Mouse (Mus musculus) limb, embryonic 14.5 days (tissue): ENCODE results near the gene Kif12. TPM values are rescaled to one million over a fixed set of nuclear protein-coding genes. Genes with fewer than 3 reads are reported as not detected.

Experiments
- ATAC-seq: fragments of 200-750 bp; cut with Nextera tagmentation; 2 replicates; pipeline ENCODE4 v1.8.0; 2017; ENCODE audit warnings: low read depth, moderate number of reproducible peaks, moderate TSS enrichment; ENCODE audit not compliant: low FRiP score
- DNase-seq: peaks from one replicate; pipeline ENCODE4 v3.0.0-alpha.2; 2015; ENCODE audit warnings: low spot score
- H3K27ac ChIP-seq: fragments of 300-500 bp; sonication (generic); replicated peaks from 2 replicates; pipeline ENCODE4 v1.5.1; 2014; ENCODE audit warnings: low read depth, mild to moderate bottlenecking, low read length, moderate library complexity, mixed read lengths
- H3K27me3 ChIP-seq: fragments of 300-500 bp; sonication (generic); 2 replicates; pipeline ENCODE4 v1.6.1; 2014; ENCODE audit warnings: low read length, mixed read lengths; ENCODE audit not compliant: control insufficient read depth, insufficient read depth
- H3K36me3 ChIP-seq: fragments of 300-500 bp; sonication (generic); 2 replicates; pipeline ENCODE4 v1.6.1; 2014; ENCODE audit warnings: mild to moderate bottlenecking, low read length, moderate library complexity, mixed read lengths; ENCODE audit not compliant: control insufficient read depth, insufficient read depth
- H3K4me1 ChIP-seq: fragments of 300-500 bp; sonication (generic); 2 replicates; pipeline ENCODE4 v1.6.1; 2014; ENCODE audit warnings: antibody characterized with exemption, low read length, mixed read lengths; ENCODE audit not compliant: control insufficient read depth, insufficient read depth
- H3K4me2 ChIP-seq: fragments of 300-500 bp; sonication (generic); replicated peaks from 2 replicates; pipeline ENCODE4 v1.6.1; 2014; ENCODE audit warnings: low read depth, mild to moderate bottlenecking, low read length, moderate library complexity; ENCODE audit not compliant: severe bottlenecking
- H3K4me3 ChIP-seq: fragments of 300-500 bp; sonication (generic); replicated peaks from 2 replicates; pipeline ENCODE4 v1.5.1; 2014; ENCODE audit warnings: low read length
- H3K9ac ChIP-seq: fragments of 300-500 bp; sonication (generic); 2 replicates; pipeline ENCODE4 v1.6.1; 2014; ENCODE audit warnings: mild to moderate bottlenecking, low read depth, low read length, moderate library complexity; ENCODE audit not compliant: severe bottlenecking
- H3K9me3 ChIP-seq: fragments of 300-500 bp; sonication (generic); 2 replicates; pipeline ENCODE4 v1.6.1; 2016; ENCODE audit warnings: low read length; ENCODE audit not compliant: control insufficient read depth
- POLR2A ChIP-seq: fragments of 200-500 bp; IDR thresholded peaks from 2 replicates; pipeline ENCODE4 v1.8.0; 2012; ENCODE audit warnings: inconsistent platforms, mild to moderate bottlenecking, moderate library complexity, borderline replicate concordance; ENCODE audit not compliant: insufficient read depth, insufficient read length; ENCODE audit errors: extremely low read depth
- WGBS: fragments of 180-500 bp; shearing (Covaris S2); extraction: QIAGEN DNeasy Blood & Tissue Kit; methylation state at CpG from one replicate; pipeline ENCODE4 v1.1.7; 2014; 5-methylcytosine and 5-hydroxymethylcytosine counted together
- polyA plus RNA-seq, 2 experiments: library from polyadenylated mRNA; depleted of rRNA in 1 of 2; stranded (reverse) in 1 of 2; unstranded in 1 of 2; fragments of >200 nt; fragmentation: Nextera tagmentation in 1 of 2; extraction: Ambion mirVana in 1 of 2; gene quantifications; 2 replicates each; pipeline versions ENCODE4 v1.2.1 to v1.2.3; 2012 to 2014

Gene Kif12
- polyA plus RNA-seq, 2 experiments, result 0.14 to 1.3 TPM

DNA sequence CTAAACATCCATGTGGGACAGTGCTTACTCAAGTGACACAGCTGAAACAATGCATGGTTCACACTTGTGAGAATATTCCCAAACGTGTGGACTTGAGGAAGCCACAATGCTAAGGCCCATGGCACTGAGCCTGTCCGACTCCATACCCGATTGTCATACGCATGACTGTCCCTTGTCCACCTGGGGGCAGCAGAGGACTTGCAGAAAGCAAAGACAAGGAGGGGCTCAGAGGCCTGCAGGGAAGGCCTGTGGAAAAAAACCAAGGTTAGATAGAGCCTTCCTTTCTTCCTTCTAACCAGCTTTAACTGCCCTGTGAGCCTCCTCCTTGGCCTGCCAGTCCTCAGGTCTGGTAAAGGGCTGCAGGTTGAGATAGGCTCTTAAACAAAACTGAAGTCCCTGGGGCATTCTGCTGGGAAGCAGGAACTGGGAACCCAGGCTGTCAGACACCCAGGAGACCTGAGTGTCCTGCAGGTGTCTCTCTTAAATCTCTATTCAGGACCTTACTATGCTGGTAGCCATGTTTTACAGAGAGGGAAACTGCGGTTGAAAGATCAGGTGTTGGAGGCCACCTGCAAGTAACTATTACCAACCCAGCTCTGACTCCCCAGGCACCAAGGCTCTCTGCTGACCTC lies 12.9 kb downstream of the Kif12 start:
- Histone ChIP-seq H3K4me3 (no peak overlapping the region), H3K4me1 (peaks cover 7% of the 10 kb centered on the region), H3K27me3 (no peaks in the 10 kb centered on the region), H3K4me2 (no peak overlapping the region), H3K36me3 (no peaks in the 10 kb centered on the region), H3K9me3 (no peaks in the 10 kb centered on the region), H3K27ac (no peak overlapping the region), H3K9ac (no peak overlapping the region)
- DNase-seq (peak; percentile 83), ATAC-seq (peak; percentile 87)
- TF ChIP-seq POLR2A, result no peak
- WGBS, result 16% methylated on average over 5 of the region's 5 CpGs

DNA sequence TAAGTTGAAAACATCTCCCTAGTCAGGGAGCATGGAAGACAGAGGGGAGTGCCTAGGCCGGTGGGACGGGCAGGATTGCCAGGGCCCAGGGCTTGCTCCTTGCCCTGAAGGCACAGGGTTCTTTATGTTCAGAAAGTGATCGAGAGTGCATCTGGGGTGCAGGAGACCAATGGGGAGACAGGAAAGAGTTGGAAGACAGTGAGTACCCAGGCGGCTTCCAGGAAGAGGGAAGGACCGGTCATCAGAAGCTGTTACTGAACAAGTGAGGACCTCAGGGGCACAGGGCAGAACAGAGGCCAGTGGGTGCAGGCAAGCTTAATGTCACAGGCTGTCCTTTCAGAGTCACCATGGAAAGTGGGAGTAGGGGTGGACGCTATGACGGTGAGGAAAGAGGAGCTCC lies 13.7 kb downstream of the Kif12 start:
- Histone ChIP-seq H3K4me1 (peaks cover 7% of the 10 kb centered on the region), H3K9me3 (no peaks in the 10 kb centered on the region), H3K27me3 (no peaks in the 10 kb centered on the region), H3K27ac (no peak overlapping the region), H3K4me3 (no peak overlapping the region), H3K36me3 (no peaks in the 10 kb centered on the region), H3K9ac (no peak overlapping the region), H3K4me2 (no peak overlapping the region)
- DNase-seq, result no peak
- TF ChIP-seq POLR2A, result no peak
- WGBS, result 87% methylated on average over 7 of the region's 7 CpGs
- no peak for ATAC-seq

DNA sequence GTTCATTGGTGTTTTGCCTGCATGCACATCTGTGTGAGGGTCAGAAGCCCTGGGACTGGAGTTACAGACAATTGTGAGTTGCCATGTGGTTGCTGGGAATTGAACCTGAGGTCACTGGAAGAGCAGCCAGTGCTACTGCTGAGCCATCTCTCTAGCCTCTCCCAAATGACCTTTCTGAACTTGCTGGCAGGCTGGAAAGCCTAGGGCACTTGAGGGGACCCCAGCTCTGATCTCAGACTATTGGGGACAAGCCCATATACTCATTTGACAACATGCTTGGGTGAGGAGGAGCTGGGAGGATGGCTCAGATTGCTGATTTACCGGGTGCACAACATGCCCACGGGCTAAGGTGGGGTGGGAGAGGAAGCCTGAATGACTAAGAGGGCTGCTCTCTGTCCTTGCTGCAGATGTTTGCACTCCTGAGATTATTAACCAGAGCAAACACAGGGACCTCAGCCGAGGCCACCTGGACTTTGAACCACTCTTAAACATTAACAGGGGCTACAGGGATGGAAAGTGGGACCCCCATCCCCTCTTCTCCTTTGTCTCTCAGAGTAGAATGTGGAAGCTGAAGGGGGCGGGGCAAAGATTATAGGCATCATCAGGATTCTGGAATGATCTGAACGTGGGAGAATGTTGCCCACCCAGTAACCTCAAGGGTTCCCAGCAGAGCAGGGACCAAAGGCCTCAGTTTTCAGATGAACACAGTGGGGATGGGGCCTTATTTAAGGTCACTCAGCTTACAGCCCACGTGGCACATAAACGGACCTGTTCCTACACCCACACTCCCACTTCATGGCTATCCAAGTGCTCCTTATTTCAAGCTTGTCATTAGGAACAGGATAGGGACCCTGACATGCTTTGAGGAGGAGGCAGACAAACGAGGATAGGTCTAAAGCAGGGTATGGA lies 15.0 kb downstream of the Kif12 start:
- H3K4me1 ChIP-seq, result peaks cover 7% of the 10 kb centered on the region
- no peak overlapping the region for H3K4me3 ChIP-seq
- H3K9ac ChIP-seq, result no peak overlapping the region
- no peaks in the 10 kb centered on the region for H3K27me3 ChIP-seq
- H3K9me3 ChIP-seq, result no peaks in the 10 kb centered on the region
- DNase-seq (no peak), ATAC-seq (no peak)
- TF ChIP-seq POLR2A, result no peak
- H3K27ac ChIP-seq, result no peak overlapping the region
- no peak overlapping the region for H3K4me2 ChIP-seq
- no peaks in the 10 kb centered on the region for H3K36me3 ChIP-seq
- 67% methylated on average over 8 of the region's 8 CpGs for WGBS

DNA sequence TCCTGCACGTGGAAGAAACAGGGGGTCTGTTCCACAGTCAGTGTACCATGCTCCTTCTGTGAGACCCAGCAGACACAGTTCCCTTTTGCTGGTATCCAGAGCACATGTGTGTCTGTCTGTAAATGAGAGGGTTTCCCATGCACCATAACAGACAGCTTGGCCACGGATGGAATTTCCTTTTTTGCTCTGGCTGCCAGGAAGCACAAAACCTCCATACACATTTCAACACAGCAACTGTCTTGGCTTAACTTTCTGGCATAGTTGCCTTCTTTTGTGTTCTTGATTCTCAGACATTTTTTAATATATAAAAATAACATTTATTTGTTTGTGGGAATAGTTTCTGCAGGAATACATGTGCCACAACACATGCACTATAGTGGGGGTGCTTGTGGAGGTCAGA lies 16.3 kb downstream of the Kif12 start:
- no peak for DNase-seq
- Histone ChIP-seq H3K9me3 (no peaks in the 10 kb centered on the region), H3K27me3 (no peaks in the 10 kb centered on the region), H3K27ac (no peak overlapping the region), H3K36me3 (no peaks in the 10 kb centered on the region), H3K4me2 (no peak overlapping the region), H3K4me3 (no peak overlapping the region), H3K4me1 (peaks cover 7% of the 10 kb centered on the region), H3K9ac (no peak overlapping the region)
- WGBS, result 38% methylated on average over 2 of the region's 2 CpGs
- ATAC-seq, result no peak
- TF ChIP-seq POLR2A, result no peak

DNA sequence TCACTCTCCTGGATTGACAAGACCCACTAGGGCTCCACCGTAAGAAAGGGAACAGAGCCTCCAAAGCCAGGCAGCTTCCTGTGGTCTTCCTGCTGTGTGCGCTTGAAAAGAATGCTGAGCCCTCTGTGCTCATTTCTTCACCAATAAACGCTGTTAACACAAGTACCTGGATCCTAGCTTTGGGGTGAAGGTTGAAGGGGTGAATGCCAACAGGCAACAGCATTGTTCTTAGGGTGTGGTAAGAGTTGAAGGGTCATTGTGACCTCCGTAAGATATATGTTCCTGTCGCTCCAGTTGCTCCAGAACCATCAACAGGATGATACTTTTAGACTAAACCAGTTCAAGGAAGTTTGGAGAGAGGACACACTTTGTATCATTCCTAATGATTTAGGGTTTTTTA lies 17.2 kb downstream of the Kif12 start, which contains the start of gene Ambp:
Gene Ambp (minus strand): TSS at position 101 of the 400 bp plus-strand sequence.
- Histone ChIP-seq H3K9me3 (no peaks in the 10 kb centered on the region), H3K4me2 (no peak within 1 kb of the TSS), H3K36me3 (no peaks in the 10 kb centered on the region), H3K9ac (no peak within 1 kb of the TSS), H3K27me3 (no peaks in the 10 kb centered on the region), H3K27ac (no peak within 1 kb of the TSS), H3K4me3 (no peak within 1 kb of the TSS), H3K4me1 (peaks cover 7% of the 10 kb centered on the region)
- 61% methylated on average over 5 of the region's 5 CpGs for WGBS
- ATAC-seq, result no peak
- no peak for DNase-seq
- TF ChIP-seq POLR2A, result no peak
